Mouse (Mus musculus): ENCODE measurements around the gene Hagh. TPM values are rescaled to one million over a fixed set of nuclear protein-coding genes. Genes with fewer than 3 reads are reported as not detected.

The Hagh gene
- polyA plus RNA-seq, 1 experiment from 2014 or later, result 32.6 TPM

GRCm38 (mm10) chr17:24887291-24888080 lies 47.5 kb downstream of the Hagh start:
- no peak for ATAC-seq (ENCODE audit: low read depth)
- Histone ChIP-seq H3K4me3 (ENCODE audit: low read length) (peak overlapping the region; percentile 90), H3K4me1 (replicated peaks; ENCODE audit: control insufficient read depth, insufficient read depth, low read length) (peaks cover 17% of the 10 kb centered on the region), H3K27me3 (ENCODE audit: control insufficient read depth, insufficient read depth, low read depth, low read length) (no peaks in the 10 kb centered on the region), H3K9ac (ENCODE audit: low read length) (peak overlapping the region; percentile 87), H3K9me3 (ENCODE audit: control insufficient read depth, low read length) (no peaks in the 10 kb centered on the region), H3K27ac (ENCODE audit: low read length) (no peak overlapping the region), H3K36me3 (ENCODE audit: control insufficient read depth, insufficient read depth, low read length) (peaks cover 25% of the 10 kb centered on the region), H3K4me2 (ENCODE audit: low read depth, low read length) (peak overlapping the region; percentile 67)
- 59% methylated on average over 18 of the region's 18 CpGs for WGBS

DNA sequence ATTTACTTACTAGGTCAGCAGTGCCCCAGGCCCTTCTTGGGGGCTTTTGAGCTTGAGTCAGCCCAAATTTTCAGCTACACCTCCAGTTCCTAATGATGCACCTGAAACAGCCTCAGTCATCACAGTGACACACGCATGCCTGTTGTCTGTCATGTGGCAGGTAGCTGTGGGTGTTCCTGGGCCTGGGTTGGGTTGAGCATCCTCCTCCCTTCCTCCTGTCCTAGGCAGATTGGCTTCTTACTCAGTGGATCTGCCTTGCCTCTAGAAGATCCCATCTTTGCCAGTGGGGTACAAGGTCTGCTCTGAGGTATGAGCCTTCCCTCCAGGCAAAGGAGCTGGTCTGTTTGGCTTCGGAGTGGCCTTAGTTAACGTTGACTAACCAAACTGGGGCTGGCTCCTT lies 48.9 kb downstream of the Hagh start:
- H3K4me2 ChIP-seq (ENCODE audit: low read depth, low read length), result no peak overlapping the region
- no peak overlapping the region for H3K27ac ChIP-seq (ENCODE audit: low read length)
- H3K36me3 ChIP-seq (ENCODE audit: control insufficient read depth, insufficient read depth, low read length), result peaks cover 30% of the 10 kb centered on the region
- H3K9me3 ChIP-seq (ENCODE audit: control insufficient read depth, low read length), result no peaks in the 10 kb centered on the region
- H3K9ac ChIP-seq (ENCODE audit: low read length), result no peak overlapping the region
- 67% methylated on average over 3 of the region's 3 CpGs for WGBS
- no peak overlapping the region for H3K4me3 ChIP-seq (ENCODE audit: low read length)
- H3K4me1 ChIP-seq (replicated peaks; ENCODE audit: control insufficient read depth, insufficient read depth, low read length), result peaks cover 18% of the 10 kb centered on the region
- no peak for ATAC-seq (ENCODE audit: low read depth)
- H3K27me3 ChIP-seq (ENCODE audit: control insufficient read depth, insufficient read depth, low read depth, low read length), result no peaks in the 10 kb centered on the region

- no peaks in the 10 kb centered on the region for H3K27me3 ChIP-seq (ENCODE audit: control insufficient read depth, insufficient read depth, low read depth, low read length)
- peaks cover 30% of the 10 kb centered on the region for H3K36me3 ChIP-seq (ENCODE audit: control insufficient read depth, insufficient read depth, low read length)
- no peak overlapping the region for H3K9ac ChIP-seq (ENCODE audit: low read length)
- H3K27ac ChIP-seq (ENCODE audit: low read length), result no peak overlapping the region
- H3K9me3 ChIP-seq (ENCODE audit: control insufficient read depth, low read length), result no peaks in the 10 kb centered on the region
- WGBS, result 76% methylated on average over 19 of the region's 19 CpGs
- H3K4me3 ChIP-seq (ENCODE audit: low read length), result no peak overlapping the region
- no peak overlapping the region for H3K4me2 ChIP-seq (ENCODE audit: low read depth, low read length)
- peaks cover 21% of the 10 kb centered on the region for H3K4me1 ChIP-seq (replicated peaks; ENCODE audit: control insufficient read depth, insufficient read depth, low read length)
- ATAC-seq (ENCODE audit: low read depth), result no peak
These were observed 50.5 kb downstream of the Hagh start for GRCm38 (mm10) chr17:24890151-24891092.

DNA sequence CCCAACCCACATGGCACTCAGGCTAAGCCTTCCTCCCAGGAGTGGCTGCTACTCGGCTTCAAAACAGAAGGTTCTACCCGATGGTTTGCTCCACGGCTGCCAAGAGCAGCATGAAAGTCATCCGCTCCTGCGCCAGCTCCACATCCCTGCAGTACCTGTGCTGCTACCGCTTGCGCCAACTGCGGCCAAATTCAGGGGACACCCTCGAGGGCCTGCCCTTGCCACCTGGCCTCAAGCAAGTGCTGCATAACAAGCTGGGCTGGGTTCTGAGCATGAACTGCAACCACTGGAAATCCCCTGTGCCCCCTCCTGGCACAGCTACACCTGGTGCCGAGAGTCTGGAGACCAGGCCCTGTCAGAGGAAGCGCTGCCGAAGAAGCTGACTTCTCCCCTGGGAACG lies 51.4 kb downstream of the Hagh start:
- ATAC-seq (ENCODE audit: low read depth), result no peak
- H3K36me3 ChIP-seq (ENCODE audit: control insufficient read depth, insufficient read depth, low read length), result peaks cover 30% of the 10 kb centered on the region

DNA sequence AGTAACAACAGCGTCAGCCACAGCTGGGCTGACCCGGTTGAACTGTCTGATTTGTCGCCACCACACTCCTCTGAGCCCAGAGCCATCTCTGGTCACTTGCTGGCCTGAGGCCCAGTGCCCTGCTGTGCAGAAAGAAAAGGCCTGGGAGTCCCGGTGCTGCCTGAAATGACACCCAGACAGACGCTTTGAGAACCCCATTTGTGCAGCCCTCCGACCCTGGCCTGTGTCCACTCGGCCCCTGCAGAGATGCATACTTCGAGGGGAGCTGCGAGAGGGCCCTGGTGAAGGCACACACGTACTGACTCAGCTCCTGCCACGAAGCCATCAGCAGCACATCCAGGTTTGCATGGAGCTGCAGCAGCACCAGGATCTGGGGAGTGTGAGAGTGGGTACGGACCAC lies 52.8 kb downstream of the Hagh start:
- Histone ChIP-seq H3K36me3 (ENCODE audit: control insufficient read depth, insufficient read depth, low read length) (peaks cover 30% of the 10 kb centered on the region), H3K9me3 (ENCODE audit: control insufficient read depth, low read length) (no peaks in the 10 kb centered on the region), H3K27me3 (ENCODE audit: control insufficient read depth, insufficient read depth, low read depth, low read length) (no peaks in the 10 kb centered on the region), H3K9ac (ENCODE audit: low read length) (no peak overlapping the region), H3K27ac (ENCODE audit: low read length) (no peak overlapping the region), H3K4me3 (ENCODE audit: low read length) (no peak overlapping the region), H3K4me2 (ENCODE audit: low read depth, low read length) (no peak overlapping the region), H3K4me1 (replicated peaks; ENCODE audit: control insufficient read depth, insufficient read depth, low read length) (peaks cover 25% of the 10 kb centered on the region)
- no peak for ATAC-seq (ENCODE audit: low read depth)
- 85% methylated on average over 12 of the region's 12 CpGs for WGBS

More for the DNA sequence above, 51.4 kb downstream of the Hagh start:
- H3K4me3 ChIP-seq (ENCODE audit: low read length), result no peak overlapping the region
- no peak overlapping the region for H3K9ac ChIP-seq (ENCODE audit: low read length)
- WGBS, result 78% methylated on average over 13 of the region's 13 CpGs
- H3K9me3 ChIP-seq (ENCODE audit: control insufficient read depth, low read length), result no peaks in the 10 kb centered on the region
- H3K27me3 ChIP-seq (ENCODE audit: control insufficient read depth, insufficient read depth, low read depth, low read length), result no peaks in the 10 kb centered on the region
- no peak overlapping the region for H3K27ac ChIP-seq (ENCODE audit: low read length)
- no peak overlapping the region for H3K4me2 ChIP-seq (ENCODE audit: low read depth, low read length)
- H3K4me1 ChIP-seq (replicated peaks; ENCODE audit: control insufficient read depth, insufficient read depth, low read length), result peaks cover 23% of the 10 kb centered on the region

- Histone ChIP-seq H3K4me2 (ENCODE audit: low read depth, low read length) (no peak overlapping the region), H3K36me3 (ENCODE audit: control insufficient read depth, insufficient read depth, low read length) (peaks cover 30% of the 10 kb centered on the region), H3K4me3 (ENCODE audit: low read length) (no peak overlapping the region), H3K27me3 (ENCODE audit: control insufficient read depth, insufficient read depth, low read depth, low read length) (no peaks in the 10 kb centered on the region), H3K9ac (ENCODE audit: low read length) (no peak overlapping the region), H3K27ac (ENCODE audit: low read length) (no peak overlapping the region), H3K9me3 (ENCODE audit: control insufficient read depth, low read length) (no peaks in the 10 kb centered on the region), H3K4me1 (replicated peaks; ENCODE audit: control insufficient read depth, insufficient read depth, low read length) (peaks cover 21% of the 10 kb centered on the region)
- WGBS, result 88% methylated on average over 2 of the region's 2 CpGs
- no peak for ATAC-seq (ENCODE audit: low read depth)
These were observed 53.3 kb downstream of the Hagh start for GRCm38 (mm10) chr17:24893276-24893675.

DNA sequence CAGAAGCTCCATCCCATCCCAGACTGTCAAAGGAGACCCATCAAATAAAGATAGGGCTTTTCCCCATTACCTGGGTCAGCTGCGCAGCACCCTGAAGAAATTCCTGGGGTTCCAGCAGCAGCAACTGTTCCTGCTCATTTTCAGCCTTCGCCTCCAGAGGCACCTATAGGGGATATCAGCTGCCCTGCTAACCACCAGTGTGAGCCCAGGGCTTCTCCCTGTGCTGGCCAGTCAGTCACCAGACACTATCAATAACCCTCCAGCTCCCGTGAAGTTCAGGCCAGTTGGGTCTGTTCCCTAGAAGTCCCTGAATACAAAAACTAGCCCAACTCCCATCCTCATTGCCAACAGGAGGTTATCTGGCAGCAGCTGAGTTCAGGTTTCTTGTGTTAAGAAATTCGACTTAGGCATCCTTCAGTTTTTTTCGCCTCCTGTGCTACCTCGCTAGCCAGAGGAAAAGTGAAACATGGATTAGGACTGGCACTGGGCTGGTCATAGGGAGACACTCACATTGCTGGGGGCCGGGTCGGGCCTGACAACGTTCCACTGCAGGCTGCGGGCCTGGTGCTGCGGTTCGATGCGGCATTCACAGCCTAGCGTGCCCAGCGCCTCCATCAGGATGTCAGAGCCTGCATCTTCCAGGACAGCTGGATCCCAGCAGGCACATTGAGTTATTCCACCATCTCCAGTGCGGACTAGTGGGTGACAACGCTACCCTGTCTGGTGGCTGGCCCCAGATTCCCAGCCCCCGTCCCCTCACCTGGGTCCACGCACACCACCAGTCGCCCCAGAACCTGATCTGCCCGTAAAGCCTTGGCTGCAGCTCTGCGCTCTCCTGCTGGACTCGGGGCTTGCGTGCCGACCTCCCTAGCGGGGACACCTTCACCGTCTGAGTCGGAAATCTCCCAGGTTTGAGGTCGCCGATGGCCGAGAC lies 54.4 kb downstream of the Hagh start:
- Histone ChIP-seq H3K36me3 (ENCODE audit: control insufficient read depth, insufficient read depth, low read length) (peaks cover 35% of the 10 kb centered on the region), H3K4me3 (ENCODE audit: low read length) (peak overlapping the region; percentile 61), H3K27me3 (ENCODE audit: control insufficient read depth, insufficient read depth, low read depth, low read length) (no peaks in the 10 kb centered on the region), H3K27ac (ENCODE audit: low read length) (peak overlapping the region; percentile 86), H3K9me3 (ENCODE audit: control insufficient read depth, low read length) (no peaks in the 10 kb centered on the region), H3K9ac (ENCODE audit: low read length) (peak overlapping the region; percentile 96), H3K4me2 (ENCODE audit: low read depth, low read length) (peak overlapping the region; percentile 97), H3K4me1 (replicated peaks; ENCODE audit: control insufficient read depth, insufficient read depth, low read length) (peaks cover 21% of the 10 kb centered on the region)
- 9% methylated on average over 31 of the region's 31 CpGs for WGBS
- ATAC-seq (ENCODE audit: low read depth), result peak; percentile 6

DNA sequence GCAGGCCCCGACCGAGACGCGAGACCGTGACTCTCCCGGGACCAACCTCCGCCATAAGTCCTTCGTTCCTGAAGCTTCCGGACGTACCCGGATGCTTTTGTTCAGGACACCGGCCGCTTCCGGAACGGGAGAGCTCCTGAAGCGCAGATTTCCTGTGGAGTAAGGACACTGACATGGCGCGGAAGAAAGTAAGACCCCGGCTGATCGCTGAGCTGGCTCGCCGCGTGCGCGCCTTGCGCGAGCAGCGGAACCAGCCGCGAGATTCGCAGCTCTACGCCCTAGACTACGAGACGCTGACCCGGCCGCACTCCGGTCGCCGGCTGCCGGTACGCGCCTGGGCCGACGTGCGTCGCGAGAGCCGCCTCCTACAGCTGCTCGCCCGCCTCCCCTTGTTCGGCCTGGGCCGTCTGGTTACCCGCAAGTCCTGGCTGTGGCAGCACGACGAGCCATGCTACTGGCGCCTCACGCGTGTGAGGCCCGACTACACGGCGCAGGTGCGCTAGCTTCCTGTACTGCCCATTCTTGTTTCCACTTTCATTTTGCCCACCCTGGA lies 55.1 kb downstream of the Hagh start, which contains the start of the genes Eme2 and Mrps34:
Gene Eme2 (minus strand): TSS at position 93 of the 553 bp plus-strand sequence.
Gene Mrps34 (plus strand): TSS at position 122 of the 553 bp plus-strand sequence.
- Histone ChIP-seq H3K4me2 (ENCODE audit: low read depth, low read length) (peak within 1 kb of the TSS; percentile 97), H3K9me3 (ENCODE audit: control insufficient read depth, low read length) (no peaks in the 10 kb centered on the region), H3K9ac (ENCODE audit: low read length) (peak within 1 kb of the TSS; percentile 96), H3K27ac (ENCODE audit: low read length) (peak within 1 kb of the TSS; percentile 86), H3K4me1 (replicated peaks; ENCODE audit: control insufficient read depth, insufficient read depth, low read length) (peaks cover 21% of the 10 kb centered on the region), H3K27me3 (ENCODE audit: control insufficient read depth, insufficient read depth, low read depth, low read length) (no peaks in the 10 kb centered on the region), H3K36me3 (ENCODE audit: control insufficient read depth, insufficient read depth, low read length) (peaks cover 39% of the 10 kb centered on the region), H3K4me3 (ENCODE audit: low read length) (peak within 1 kb of the TSS; percentile 61)
- peak; percentile 61 for ATAC-seq (ENCODE audit: low read depth)
- under 1% methylated on average over 61 of the region's 62 CpGs for WGBS

Data from lung, embryonic 16.5 days (tissue).